Mouse (Mus musculus): ENCODE results near the gene Mt4.

DNA sequence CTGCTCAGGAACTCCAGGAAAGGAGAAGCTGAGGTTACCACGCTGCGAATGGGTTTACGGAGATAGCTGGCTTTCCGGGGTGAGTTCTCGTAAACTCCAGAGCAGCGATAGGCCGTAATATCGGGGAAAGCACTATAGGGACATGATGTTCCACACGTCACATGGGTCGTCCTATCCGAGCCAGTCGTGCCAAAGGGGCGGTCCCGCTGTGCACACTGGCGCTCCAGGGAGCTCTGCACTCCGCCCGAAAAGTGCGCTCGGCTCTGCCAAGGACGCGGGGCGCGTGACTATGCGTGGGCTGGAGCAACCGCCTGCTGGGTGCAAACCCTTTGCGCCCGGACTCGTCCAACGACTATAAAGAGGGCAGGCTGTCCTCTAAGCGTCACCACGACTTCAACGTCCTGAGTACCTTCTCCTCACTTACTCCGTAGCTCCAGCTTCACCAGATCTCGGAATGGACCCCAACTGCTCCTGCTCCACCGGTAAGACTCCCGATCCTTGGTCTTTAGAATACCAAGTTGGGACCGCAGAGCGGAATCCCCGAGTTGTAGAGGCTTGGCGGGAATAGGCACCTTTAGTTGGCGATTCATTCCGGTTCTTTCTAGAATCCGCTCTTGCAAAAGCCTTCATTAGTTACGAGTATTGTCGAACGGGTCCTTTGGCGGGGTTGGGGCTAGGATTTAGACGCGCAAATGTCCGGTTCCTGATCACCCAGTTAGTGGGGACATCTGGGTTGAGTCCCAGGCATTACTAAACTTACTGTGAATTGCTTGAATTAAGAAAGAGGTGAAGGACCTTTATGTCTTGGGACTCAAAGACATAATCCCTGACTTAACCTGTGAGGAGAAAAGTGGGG is 42.1 kb downstream of the Mt4 start, which contains the start of gene Mt1:
- TF ChIP-seq POLR2A (IDR thresholded peaks at IDR 0.05; ENCODE audit: low read depth, low read length) (peak; percentile 92), CTCF (IDR thresholded peaks at IDR 0.05; ENCODE audit: extremely low read depth, insufficient read length, insufficient replicate concordance, low read depth, low read length) (0 out of 2 replicates have a peak, but pooled peaks have one; percentile 28)

All from small intestine, adult 2 months (tissue).